Mouse (Mus musculus) ES-E14 (cell line): ENCODE measurements around the gene Ica1. TPM values are rescaled to one million over a fixed set of nuclear protein-coding genes. Genes with fewer than 3 reads are reported as not detected.
A peak's percentile ranks its signal among the peaks of the same experiment; 100 is the strongest.

ENCODE experiments used
- DNase-seq: peaks from one replicate; pipeline ENCODE4 v3.0.0-alpha.2; 2013; ENCODE audit warnings: low read depth, low spot score
- H3K27ac ChIP-seq: 2 replicates; pipeline ENCODE4 v1.5.1; 2012; ENCODE audit warnings: low read depth, mild to moderate bottlenecking, low read length, moderate library complexity, mixed read lengths; ENCODE audit not compliant: poor library complexity, insufficient read depth, severe bottlenecking
- H3K36me3 ChIP-seq: 2 replicates; pipeline ENCODE4 v1.6.1; 2012; ENCODE audit warnings: mild to moderate bottlenecking, low read length, moderate library complexity, mixed read lengths; ENCODE audit not compliant: control insufficient read depth, poor library complexity, insufficient read depth, severe bottlenecking
- H3K4me1 ChIP-seq, 2 experiments: fragments of 150-350 bp in 1 of 2; sonication (generic) in 1 of 2; 2 replicates each; pipeline ENCODE4 v1.6.1; 2012; ENCODE audit warnings: low read length in 2 of 2, mild to moderate bottlenecking in 1 of 2, mixed read lengths in 1 of 2; ENCODE audit not compliant: control insufficient read depth in 2 of 2, insufficient read depth in 2 of 2, poor library complexity in 1 of 2
- H3K4me3 ChIP-seq, 2 experiments: fragments of 150-350 bp in 1 of 2; sonication (generic) in 1 of 2; 2 replicates each; pipeline ENCODE4 v1.5.1; 2012; ENCODE audit warnings: low read length in 2 of 2, low read depth in 1 of 2, mild to moderate bottlenecking in 1 of 2, mixed read lengths in 1 of 2; ENCODE audit not compliant: insufficient read depth in 1 of 2, poor library complexity in 1 of 2, severe bottlenecking in 1 of 2
- H3K9ac ChIP-seq: 2 replicates; pipeline ENCODE4 v1.6.1; 2012; ENCODE audit warnings: low read depth, mild to moderate bottlenecking, low read length, mixed read lengths; ENCODE audit not compliant: poor library complexity, insufficient read depth, severe bottlenecking
- H3K9me3 ChIP-seq: fragments of 150-350 bp; sonication (generic); 2 replicates; pipeline ENCODE4 v1.6.1; 2012; ENCODE audit warnings: low read depth, mild to moderate bottlenecking, low read length; ENCODE audit not compliant: control insufficient read depth, insufficient read depth
- CHD2 ChIP-seq: IDR thresholded peaks from 2 replicates; pipeline ENCODE4 v1.6.1; 2014; ENCODE audit warnings: mild to moderate bottlenecking, low read depth, low read length, inconsistent platforms
- HCFC1 ChIP-seq: IDR thresholded peaks from 2 replicates; pipeline ENCODE4 v1.6.1; 2012; ENCODE audit warnings: low read length, inconsistent platforms, borderline replicate concordance; ENCODE audit not compliant: insufficient read depth
- MAFK ChIP-seq: IDR thresholded peaks from 2 replicates; pipeline ENCODE4 v1.6.1; 2014; ENCODE audit warnings: mild to moderate bottlenecking, low read depth, low read length, inconsistent platforms; ENCODE audit not compliant: insufficient read depth
- ZC3H11A ChIP-seq: IDR thresholded peaks from 2 replicates; pipeline ENCODE4 v1.6.1; 2012; ENCODE audit warnings: low read depth, mild to moderate bottlenecking, inconsistent platforms, low read length, borderline replicate concordance
- ZNF384 ChIP-seq: IDR thresholded peaks from 2 replicates; pipeline ENCODE4 v1.6.1; 2012; ENCODE audit warnings: low read depth, low read length, inconsistent platforms
- in situ Hi-C, 2 experiments: fragments of 600-800 bp; cut with MboI; formaldehyde crosslinking; loops; one replicate each; pipeline ENCODE4 v1.15.1; 2025; ENCODE audit warnings: low sequenced_read_pairs in 2 of 2, inconsistent platforms in 1 of 2; ENCODE audit not compliant: unreplicated experiment in 2 of 2
- total RNA-seq: library from RNA; depleted of rRNA; stranded (reverse); fragments of 300-350 nt; gene quantifications from 2 replicates; pipeline ENCODE4 v1.2.3, GENCODE M21; 2012

Gene Ica1
- total RNA-seq, 1 experiment, result 3.5 TPM

- H3K9ac ChIP-seq, result no peak overlapping the region
- H3K9me3 ChIP-seq, result no peaks in the 10 kb centered on the region
- H3K4me3 ChIP-seq, result no peak overlapping the region
- 0 out of 4 replicates have a peak, but pooled peaks cover 0 to 1% of the 10 kb centered on the region in 2 experiments for H3K4me1 ChIP-seq
- in situ Hi-C loops, result no loop called here
- no peak for DNase-seq
- TF ChIP-seq ZNF384, result no peak
- no peak for TF ChIP-seq CHD2
- no peak for TF ChIP-seq MAFK
- no peak for TF ChIP-seq ZC3H11A
- no peaks in the 10 kb centered on the region for H3K36me3 ChIP-seq
- no peak overlapping the region for H3K27ac ChIP-seq
Measured at GRCm38 (mm10) chr6:8791781-8792180, 13.5 kb upstream of the Ica1 start.

- DNase-seq, result no peak
- no peaks in the 10 kb centered on the region for H3K4me1 ChIP-seq
- no peaks in the 10 kb centered on the region for H3K9me3 ChIP-seq
- in situ Hi-C loops, result no loop called here
- TF ChIP-seq MAFK, result no peak
- TF ChIP-seq ZNF384, result no peak
- TF ChIP-seq ZC3H11A, result no peak
- TF ChIP-seq HCFC1, result no peak
- TF ChIP-seq CHD2, result no peak
- no peak overlapping the region for H3K4me3 ChIP-seq
- no peaks in the 10 kb centered on the region for H3K36me3 ChIP-seq
- no peak overlapping the region for H3K27ac ChIP-seq
- H3K9ac ChIP-seq, result no peak overlapping the region
Measured at GRCm38 (mm10) chr6:8780618-8781017, 2.3 kb upstream of the Ica1 start.

- in situ Hi-C loops, result no loop called here
- Histone ChIP-seq H3K27ac (no peak overlapping the region), H3K9me3 (no peaks in the 10 kb centered on the region), H3K36me3 (no peaks in the 10 kb centered on the region), H3K9ac (peak overlapping the region; percentile 69), H3K4me3 (peak overlapping the region; percentile 80 to 93), H3K4me1 (no peaks in the 10 kb centered on the region)
- DNase-seq, result no peak
- TF ChIP-seq HCFC1 (no peak), ZNF384 (no peak), CHD2 (no peak)
Measured at GRCm38 (mm10) chr6:8777411-8778295, 635 bp downstream of the Ica1 start.

- no peak overlapping the region for H3K9ac ChIP-seq
- in situ Hi-C loops, result no loop called here
- H3K27ac ChIP-seq, result no peak overlapping the region
- H3K9me3 ChIP-seq, result no peaks in the 10 kb centered on the region
- peaks cover 3 to 5% of the 10 kb centered on the region in 2 experiments; a peak in 2 of 4 replicates for H3K4me1 ChIP-seq
- no peak for DNase-seq
- H3K36me3 ChIP-seq, result no peaks in the 10 kb centered on the region
- H3K4me3 ChIP-seq, result no peak overlapping the region
- TF ChIP-seq ZC3H11A, result no peak
- no peak for TF ChIP-seq CHD2
- TF ChIP-seq ZNF384, result no peak
Measured at GRCm38 (mm10) chr6:8771539-8771938, 6.7 kb downstream of the Ica1 start.

GRCm38 (mm10) chr6:8770341-8770740 lies 7.9 kb downstream of the Ica1 start:
- Histone ChIP-seq H3K4me1 (peaks cover 3 to 5% of the 10 kb centered on the region in 2 experiments; a peak in 2 of 4 replicates), H3K36me3 (no peaks in the 10 kb centered on the region), H3K27ac (no peak overlapping the region), H3K4me3 (no peak overlapping the region), H3K9me3 (no peaks in the 10 kb centered on the region), H3K9ac (no peak overlapping the region)
- no peak for DNase-seq
- in situ Hi-C loops, result no loop called here
- TF ChIP-seq HCFC1 (no peak), MAFK (no peak), ZC3H11A (no peak), ZNF384 (no peak), CHD2 (no peak)
